Mouse (Mus musculus): Measurements from ENCODE around the gene Ddah1. TPM values are rescaled to one million over a fixed set of nuclear protein-coding genes. Genes with fewer than 3 reads are reported as not detected.

The Ddah1 gene
- polyA plus RNA-seq, 2 experiments from 2014 or later, result not detected

DNA sequence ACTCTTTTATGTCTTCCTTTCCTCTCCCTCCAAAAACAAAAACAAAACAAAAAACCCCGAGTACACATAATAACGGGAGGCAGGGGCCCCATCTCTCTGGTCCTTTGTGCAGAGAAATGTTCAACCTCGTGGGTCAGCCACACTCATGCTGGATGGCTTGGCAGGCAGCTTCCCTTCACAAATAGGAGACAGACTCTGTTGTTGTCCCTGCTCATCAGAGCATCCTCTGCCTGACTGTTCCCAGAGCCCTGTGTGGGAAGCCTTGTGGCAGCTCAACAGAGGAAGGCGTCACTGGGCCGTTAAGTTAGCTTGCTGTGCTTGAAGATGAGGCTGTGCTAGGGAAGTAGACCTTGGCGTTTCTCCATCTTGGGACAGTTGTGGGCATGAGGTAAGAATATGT lies 58.8 kb downstream of the Ddah1 start:
- no peak for ATAC-seq

DNA sequence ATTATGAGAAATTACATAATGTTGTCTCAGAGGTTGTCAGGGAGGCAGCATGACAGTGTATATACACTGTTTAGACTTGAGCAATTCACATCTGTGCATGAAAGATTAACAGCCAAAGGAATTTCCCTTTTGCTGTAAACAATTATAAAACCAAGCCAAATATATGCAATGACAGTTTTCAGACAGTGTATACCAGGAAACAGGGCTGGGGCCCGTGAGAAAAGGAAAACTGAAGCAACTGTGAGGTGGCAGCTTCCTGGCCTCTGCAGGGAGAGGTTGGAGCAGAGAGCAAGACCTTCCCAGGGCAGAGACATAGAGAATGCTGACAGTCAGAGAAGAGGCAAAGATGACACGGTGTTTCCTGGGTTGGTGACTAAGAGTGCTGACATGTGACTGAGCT lies 62.0 kb downstream of the Ddah1 start:
- ATAC-seq, result no peak

DNA sequence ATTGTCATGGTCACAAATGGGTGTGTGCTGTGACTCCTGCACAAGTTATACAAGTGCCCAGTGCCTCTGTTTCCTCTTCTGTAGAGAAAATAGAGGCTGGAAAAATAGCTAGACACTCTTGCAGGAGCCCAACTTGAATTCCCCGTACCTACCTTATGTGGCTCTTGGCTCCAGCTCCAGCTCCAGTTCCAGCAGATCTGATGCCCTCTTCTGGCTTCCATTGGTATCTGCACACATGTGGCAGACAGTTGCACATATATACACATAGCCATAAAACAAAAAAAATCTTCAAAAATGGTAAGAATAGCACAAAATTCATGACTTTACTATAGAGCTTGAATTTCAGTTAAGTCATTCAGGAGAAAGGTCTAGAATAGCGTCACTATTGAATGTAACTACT lies 62.5 kb downstream of the Ddah1 start:
- ATAC-seq, result no peak

DNA sequence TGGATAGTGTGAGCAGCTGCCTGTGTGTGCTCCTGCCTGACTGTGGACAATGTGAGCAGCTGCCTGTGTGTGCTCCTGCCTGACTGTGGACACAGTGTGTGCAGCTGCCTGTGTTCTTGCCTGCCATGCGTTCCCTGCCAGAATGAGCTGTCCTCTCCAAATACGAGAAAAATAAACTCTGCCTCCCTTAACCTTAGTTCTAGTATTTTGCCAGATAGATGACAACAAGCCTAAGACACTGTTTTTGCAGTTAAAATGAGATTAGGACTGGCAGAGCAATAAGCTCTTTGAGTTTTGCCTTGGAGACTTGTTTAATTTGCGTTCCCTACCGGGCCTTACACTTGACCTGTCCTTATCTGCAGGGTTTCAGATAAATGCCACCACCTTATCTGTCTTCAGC lies 63.7 kb downstream of the Ddah1 start:
- no peak for ATAC-seq

DNA sequence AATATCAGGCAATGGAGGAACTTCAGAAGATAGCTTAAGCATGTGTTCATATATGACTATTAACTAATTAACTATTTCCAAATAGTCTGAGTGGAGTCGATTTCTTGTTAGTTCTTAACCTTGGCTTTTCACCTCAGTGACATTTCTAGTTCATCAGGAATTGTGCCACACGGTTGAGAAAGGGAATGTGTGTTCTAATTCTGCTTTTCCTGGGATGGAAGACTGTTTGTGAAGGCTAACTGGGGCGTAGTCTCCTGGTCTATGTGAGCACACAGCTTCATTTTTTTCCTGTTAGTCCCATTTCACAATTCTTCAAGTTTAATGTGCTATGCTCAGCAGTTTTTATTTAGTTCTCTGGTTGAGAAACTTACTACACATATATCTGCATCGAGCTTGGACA lies 65.2 kb downstream of the Ddah1 start:
- ATAC-seq, result no peak

DNA sequence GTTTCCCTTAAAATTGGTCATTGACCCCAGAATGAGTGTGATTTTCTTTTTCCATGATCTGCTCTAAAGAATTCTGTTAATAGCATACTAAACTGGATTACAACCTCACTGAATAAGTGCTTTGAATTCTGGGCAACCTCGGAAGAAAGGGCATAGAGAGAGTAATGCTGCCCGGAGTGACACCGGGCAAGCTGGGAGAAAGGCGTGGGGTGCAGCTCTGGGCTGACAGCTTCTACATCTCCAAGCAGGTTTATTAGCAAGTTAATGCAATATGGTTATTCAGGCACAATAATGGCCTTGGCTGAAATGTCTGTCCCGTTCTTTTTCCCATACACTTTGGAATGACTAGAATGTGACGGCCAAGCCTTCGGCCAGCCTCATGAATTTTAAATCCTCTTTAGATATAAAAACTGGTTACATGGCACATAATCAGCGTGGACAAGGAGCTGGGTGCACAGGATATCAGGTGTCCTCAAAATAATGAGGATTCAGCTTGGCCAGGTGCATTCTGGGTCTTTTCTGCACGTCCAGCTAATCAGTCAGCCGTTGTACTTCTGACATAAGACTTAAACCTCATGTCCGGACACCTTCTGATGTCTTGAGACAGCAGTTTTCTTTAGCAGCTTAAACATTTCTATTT lies 67.1 kb downstream of the Ddah1 start:
- no peak for ATAC-seq

DNA sequence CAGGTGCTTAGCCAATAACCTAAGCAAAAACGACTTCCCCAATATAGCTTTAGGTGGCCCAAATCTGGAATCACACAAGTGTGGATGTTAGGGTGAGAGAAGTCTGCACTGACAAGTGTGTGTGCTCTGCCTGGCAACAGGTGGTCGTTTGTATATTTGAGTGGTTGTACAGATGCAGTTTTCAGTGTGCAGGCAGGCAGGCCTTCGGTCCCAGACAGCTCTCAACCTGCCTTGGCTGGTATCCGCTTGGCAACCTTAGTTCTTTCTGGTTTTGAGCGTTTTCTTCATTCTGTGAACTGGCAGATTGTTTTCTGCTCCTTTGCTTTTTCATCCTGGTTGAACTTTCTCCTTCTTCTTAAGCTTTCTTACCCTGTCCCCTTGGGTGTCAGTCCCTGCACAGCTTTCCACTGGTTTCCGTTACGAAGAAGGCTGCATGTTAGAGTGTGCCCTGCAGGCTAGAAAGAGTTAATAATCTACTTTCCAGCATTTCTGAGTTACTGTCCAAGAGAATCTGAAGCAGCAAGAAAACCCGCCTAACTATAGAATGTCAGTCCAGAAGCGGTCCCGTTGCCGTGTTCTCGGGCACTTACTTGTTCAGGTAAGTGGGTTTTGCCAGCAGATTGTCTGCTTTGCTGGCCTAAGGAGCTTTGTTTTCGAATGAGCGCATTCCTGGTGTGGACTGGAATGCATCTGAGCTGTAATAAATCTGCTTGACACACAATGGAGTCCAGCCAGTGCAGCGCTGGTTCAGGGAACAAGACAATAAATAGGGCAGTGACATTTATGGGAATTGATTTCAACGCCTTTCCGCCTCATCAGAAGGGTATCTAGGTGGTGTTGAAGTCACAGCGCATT lies 68.9 kb downstream of the Ddah1 start:
- ATAC-seq, result no peak

DNA sequence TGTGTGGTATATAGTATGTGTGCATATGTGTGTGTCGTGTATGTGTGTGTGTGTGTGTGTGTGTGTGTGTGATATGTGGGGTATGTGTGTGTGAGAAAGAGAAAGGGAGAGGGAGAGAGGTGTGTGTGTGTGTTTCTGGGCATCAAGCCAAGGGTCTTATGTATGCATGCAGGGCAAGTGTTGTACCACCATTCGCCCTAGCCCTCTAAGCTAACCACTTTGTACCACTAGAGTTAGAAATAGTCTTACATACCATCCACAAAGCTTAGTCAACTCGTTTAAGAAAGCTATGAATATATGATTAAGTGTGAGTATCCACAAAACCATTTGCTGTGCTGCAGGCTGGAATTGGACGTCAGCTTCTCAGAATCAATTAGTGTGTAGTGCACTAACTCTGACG lies 70.4 kb downstream of the Ddah1 start:
- no peak for ATAC-seq

DNA sequence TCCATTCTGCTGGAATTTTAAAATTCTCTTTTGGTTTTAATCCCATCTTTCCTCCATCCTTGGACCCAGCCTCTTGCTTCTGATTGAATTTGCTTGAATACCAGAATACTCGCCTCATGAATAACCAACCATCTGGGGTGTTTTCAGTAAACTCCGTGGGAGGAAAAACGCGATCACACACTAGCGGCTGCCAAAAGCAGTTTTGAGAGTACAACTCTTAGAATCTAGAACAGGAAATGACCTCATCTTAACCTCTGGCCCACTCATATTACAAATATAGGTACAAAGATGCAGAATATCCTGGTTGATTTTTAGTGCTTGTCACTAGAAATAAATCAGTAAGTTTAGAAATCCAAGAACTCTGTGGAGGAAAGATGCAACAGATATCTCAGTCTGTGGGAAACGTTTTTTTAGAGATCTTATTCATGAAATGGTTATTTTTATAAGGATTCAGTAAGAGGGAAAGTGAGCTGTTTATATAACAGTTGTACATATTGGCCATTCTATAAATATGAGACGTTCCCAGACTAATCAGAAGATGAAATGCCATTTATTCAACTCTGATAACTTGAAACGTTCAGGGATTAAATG lies 75.6 kb downstream of the Ddah1 start:
- ATAC-seq, result peak; percentile 28

DNA sequence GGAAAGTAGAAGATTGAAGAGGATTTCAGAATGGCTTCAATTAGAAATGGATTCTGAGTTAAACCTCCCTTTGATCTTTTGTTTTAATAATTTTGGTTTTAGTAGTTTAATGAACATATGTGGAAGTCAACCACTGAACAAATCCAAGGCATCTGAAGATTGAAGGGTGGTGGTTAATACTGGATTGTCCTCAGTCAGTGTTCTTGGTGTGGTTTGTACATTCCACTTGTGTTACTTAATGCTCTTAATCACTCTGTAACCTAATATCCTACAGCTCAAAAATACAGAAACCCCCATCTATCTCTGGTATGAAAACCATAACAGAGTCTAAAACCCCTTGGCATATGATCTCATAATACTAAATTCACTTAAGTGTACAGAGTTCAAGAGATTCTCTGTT lies 79.8 kb downstream of the Ddah1 start:
- ATAC-seq, result no peak

DNA sequence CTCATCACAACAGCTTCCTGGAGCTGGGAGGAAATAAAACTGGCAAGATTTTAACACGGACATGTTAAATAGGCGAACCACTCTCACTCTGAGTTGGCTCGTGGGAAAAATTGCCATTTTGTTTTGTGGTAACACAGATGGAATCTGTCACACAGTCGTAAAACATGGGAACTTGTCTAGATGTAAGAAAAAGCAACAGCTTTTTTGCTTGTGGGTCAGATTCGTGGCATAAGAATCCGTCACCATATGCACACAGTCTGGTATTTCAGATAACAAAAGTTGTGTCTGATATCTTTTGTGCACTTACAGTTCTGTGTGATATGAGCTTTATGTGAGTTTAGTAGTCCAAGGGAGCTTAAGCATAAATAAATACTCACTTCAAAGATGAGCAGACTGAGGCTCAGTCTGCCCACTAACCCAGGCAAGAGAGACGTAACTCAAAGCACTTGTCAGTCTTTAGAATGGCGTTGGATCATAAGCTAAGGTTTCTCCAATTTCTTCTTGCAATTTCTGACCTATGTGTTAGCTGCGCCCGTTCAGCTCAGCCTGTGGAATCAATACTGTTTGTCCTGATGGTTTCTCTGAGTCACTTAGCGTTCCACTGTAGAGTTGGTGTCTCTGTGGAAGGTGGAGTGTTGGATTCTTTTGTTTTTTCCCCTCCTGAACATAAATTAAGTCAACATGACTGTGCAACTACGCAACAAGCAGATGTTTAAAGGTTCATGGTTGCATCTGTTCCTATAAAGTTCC lies 83.7 kb downstream of the Ddah1 start:
- ATAC-seq, result no peak

DNA sequence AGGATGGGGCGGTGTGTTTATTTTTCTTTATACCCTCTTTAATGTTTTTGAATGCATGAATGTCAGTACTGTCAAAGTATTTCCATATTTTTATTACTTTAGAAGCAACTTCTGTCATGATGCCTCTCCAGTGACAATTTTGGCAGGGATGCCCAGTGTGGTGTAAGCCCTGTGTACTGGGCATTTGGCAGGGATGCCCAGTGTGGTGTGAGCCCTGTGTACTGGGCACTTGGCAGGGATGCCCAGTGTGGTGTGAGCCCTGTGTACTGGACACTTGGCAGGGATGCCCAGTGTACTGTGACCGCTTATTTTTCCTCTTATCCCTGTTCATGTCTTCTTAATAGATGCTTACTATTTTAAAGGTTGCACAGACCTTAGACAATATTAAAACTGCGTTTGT lies 85.4 kb downstream of the Ddah1 start:
- no peak for ATAC-seq

DNA sequence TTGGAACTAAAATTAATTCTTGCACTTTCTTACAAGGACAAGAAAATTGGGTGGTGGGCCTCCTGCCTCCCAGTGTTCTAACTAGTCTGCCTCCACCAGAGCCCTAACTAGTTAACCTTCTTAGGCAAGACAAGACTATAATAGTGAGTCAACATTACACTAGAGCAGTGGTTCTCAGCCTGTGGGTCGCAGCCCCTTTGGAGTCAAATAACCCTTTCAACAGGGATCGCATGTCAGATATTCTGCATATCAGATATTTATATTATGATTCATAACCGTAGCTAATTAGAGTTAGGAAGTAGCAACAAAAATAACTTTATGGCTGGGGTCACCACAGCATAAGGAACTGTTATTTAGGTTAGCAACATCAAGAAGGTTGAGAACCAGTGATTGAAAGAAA lies 86.4 kb downstream of the Ddah1 start:
- no peak for ATAC-seq

DNA sequence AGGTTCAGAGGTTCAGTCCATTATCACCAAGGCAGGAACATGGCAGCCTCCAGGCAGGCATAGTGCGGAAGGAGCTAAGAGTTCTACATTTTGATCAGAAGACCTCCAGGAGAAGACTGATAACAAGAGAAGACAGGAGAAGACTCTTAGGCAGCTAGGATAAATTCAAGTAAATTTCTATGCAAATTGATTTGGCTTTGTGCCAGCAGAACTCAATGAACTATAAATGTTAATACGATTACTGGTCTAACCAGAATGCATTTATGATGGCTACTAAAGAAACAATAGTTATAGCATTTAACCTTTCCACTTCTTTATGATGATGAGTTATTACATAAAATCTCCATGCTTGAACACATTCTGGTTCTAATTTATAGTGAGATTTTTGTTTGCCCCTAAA lies 87.8 kb downstream of the Ddah1 start:
- ATAC-seq, result no peak

DNA sequence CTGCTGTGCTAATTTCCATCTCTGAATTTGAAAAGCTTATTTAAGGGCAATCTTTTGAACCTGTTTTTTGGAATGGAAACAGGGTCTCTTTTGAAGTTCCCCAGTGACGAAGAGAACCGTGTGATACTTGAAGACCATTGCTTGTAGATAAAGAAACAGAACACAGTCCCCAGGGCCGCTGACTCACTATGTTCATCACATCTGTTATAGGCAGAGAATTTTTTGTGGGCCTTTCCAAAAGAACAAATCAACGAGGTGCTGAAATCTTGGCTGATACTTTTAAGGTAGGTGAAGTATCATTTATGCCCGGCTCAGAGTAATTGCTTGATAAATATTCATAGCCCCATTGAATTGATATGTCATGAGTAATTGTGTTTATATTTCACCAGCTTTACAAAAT lies 93.6 kb downstream of the Ddah1 start:
- ATAC-seq, result no peak

DNA sequence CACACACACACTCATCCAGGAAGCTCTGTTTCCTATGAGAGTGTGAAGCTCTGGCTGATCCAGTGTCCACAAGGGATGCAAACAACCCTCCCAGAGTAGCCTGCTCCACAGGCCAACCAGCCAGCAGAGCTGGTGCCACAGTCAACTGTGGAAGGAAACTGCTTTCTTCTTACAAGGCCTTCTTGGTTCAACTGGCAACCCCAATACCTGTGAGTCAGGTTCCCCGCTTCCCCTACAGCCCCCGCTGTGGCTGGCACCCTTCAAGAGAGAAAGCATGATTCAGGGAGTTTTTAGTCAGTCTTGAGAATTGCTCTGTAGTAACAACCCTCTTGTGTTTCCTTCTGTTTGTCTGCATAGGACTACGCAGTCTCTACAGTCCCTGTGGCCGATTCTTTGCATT lies 94.3 kb downstream of the Ddah1 start:
- ATAC-seq, result no peak

DNA sequence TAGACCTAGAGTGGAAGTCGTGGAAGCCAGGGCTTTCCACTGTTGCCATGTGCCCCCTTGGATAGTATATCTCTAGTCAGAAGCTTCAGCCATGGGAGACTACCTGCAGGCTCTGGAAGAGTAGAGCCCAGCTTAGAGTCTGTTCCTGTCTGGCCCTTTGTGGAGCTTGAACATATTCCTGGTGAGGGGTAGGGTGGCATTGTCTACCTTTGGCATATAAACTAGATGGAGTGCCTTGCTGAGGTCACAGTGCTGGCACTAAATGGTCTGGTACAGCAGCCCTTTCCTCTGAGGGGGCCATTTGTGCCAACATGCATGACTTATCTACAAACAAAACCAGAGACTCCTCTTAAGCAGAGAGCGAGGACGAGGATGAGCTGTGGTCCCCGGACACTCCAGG lies 95.2 kb downstream of the Ddah1 start:
- ATAC-seq, result no peak

DNA sequence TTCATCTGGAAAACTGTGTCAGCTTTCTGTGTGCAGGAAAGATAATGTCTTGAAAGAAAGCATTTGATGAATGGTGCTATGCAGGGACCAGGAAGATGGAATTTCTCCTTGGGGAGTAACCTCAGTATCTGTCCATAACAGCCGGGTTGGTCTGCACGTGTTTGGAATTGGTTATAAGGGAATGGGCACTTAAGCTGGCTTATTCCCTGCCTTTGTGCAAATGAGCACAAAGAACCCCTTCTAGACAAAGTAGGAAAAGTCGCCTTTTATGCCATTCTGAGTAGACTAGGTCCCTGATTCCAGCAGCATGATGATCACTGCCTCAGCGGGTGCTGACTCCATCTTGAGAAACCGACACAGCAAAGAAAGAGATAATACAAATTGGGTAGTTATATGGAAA lies 96.0 kb downstream of the Ddah1 start:
- ATAC-seq, result no peak

DNA sequence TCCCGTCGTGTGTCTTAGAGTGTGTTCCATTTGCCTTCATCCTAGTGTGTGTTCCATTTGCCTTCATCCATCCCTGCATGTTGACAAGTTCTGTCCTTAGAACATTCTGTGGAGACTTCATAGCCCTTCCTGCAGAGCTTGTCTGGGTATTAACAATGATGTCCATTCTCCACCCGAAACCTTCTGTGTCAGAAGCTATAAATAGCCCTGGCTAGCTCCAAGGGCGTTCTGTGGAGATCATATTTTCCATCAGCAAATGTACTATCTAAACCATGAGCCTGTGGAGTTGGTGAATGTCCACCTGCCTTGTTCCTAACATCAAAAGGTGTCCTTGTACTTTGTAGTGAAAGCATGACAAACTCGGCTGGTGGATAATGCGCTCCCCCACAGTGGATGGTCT lies 96.8 kb downstream of the Ddah1 start:
- no peak for ATAC-seq

DNA sequence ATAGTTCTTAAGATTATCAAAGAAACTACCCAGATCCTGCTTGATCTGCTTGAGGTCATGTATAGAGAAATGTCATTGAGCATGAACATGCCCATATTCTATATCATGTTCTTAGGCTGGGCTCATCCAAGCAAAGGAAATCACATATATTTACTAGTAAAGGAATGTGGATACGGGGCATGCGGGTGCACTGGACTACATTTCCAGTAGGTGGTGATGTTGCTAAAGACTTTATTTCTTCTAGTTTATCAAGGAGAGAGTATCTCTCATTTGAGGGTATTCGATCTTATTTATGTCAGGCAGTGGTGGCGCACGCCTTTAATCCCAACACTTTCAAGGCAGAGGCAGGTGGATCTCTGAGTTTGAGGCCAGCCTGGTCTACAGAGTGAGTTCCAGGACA lies 99.9 kb downstream of the Ddah1 start:
- no peak for ATAC-seq

DNA sequence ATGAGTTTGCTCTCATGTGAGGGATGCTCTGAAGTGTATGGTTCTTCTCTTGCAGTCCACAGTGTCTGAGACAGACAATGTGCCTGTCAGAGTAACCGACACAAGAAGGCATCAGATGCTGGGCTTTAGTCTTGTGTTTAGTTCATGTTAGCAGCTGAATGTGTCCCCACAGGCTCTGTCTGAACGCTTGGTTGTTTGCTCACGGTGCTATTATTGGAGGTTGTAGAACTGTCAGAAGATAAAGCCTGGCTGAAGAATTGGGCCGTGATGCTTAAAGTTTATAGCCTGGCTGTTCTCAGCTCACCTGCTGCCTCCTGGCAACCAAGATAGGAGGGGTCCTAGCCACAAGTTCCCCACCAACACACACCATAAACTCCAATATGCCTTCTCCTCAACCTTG lies 104.0 kb downstream of the Ddah1 start:
- ATAC-seq, result no peak

DNA sequence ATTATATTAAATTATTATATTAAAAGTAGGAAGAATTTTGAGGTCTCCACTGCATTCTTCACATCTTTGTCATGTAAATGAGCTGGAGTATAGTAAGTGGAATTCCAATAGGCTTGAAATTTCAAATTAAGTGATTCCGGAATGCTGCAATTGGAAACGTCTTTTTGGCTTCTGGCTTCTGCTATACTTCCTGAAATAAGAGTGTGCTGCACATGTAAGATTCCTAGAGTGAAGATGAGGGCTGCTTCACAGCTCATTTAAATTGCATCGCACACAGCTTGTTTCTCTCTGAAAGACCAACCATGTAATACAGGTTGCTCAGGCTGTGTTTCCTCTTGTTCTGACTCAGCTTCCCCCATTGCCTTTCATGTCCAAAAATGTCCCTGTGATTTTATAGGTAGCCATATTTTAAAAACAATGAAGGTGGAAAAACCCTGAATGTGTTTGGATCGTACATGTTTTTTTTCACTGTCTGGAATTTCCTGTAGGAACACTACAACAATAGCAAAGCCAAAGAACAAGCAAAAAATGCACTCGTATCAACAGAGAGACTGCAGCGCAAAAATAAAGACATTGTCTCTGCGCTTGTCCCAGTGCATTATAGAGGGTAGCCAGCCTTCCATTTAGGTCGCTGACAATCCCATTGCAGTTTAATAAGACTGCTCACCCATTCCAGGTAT lies 105.7 kb downstream of the Ddah1 start:
- no peak for ATAC-seq

DNA sequence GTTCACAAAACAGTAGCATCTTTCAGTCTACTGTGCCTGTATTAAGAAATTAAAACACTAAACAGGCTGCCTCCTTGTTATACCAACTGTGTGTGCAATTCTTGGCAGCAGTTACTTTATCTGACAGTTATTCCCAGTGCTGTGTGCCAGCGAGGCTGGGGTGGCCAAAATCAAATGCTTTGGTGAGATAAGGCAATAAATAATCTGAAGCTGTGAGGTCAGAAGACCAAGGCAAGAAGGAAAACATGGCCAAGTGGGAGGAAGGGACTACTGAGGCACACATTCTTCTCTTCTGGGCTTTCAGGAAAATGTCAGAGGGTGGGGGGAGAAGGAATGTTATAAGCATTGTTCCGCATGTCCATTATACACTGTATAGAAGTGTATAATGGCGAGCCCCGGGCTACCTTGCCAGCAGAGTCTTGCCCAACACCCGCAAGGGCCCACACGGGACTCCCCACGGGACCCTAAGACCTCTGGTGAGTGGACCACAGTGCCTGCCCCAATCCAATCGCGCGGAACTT lies 106.3 kb downstream of the Ddah1 start:
- no peak for ATAC-seq
